Mouse (Mus musculus) thymus, postnatal 4 days (tissue): ENCODE results near the gene Acvr1.

Experiments used
- DNase-seq: peaks from one replicate; pipeline ENCODE4 v3.0.0; 2021

Acvr1 gene

GRCm38 (mm10) chr2:58518517-58518916 is 48.4 kb downstream of the Acvr1 start:
- no peak for DNase-seq

- DNase-seq, result no peak
Measured at GRCm38 (mm10) chr2:58516920-58517319, 50.0 kb downstream of the Acvr1 start.

GRCm38 (mm10) chr2:58516000-58516399 is 51.0 kb downstream of the Acvr1 start:
- DNase-seq, result no peak

- DNase-seq, result no peak
Measured at GRCm38 (mm10) chr2:58514489-58514888, 52.5 kb downstream of the Acvr1 start.

GRCm38 (mm10) chr2:58513212-58513611 is 53.7 kb downstream of the Acvr1 start:
- DNase-seq, result no peak

- DNase-seq, result no peak
Measured at GRCm38 (mm10) chr2:58510192-58510591, 56.8 kb downstream of the Acvr1 start.

GRCm38 (mm10) chr2:58505306-58506090 is 61.5 kb downstream of the Acvr1 start:
- DNase-seq, result no peak

GRCm38 (mm10) chr2:58496647-58497410 is 70.1 kb downstream of the Acvr1 start:
- no peak for DNase-seq

GRCm38 (mm10) chr2:58495271-58495670 is 71.7 kb downstream of the Acvr1 start:
- DNase-seq, result no peak

GRCm38 (mm10) chr2:58493685-58494635 is 73.0 kb downstream of the Acvr1 start:
- no peak for DNase-seq

- no peak for DNase-seq
Measured at GRCm38 (mm10) chr2:58489275-58489674, 77.7 kb downstream of the Acvr1 start.

GRCm38 (mm10) chr2:58488404-58488803 is 78.6 kb downstream of the Acvr1 start:
- no peak for DNase-seq

- no peak for DNase-seq
Measured at GRCm38 (mm10) chr2:58487279-58487560, 79.7 kb downstream of the Acvr1 start.

GRCm38 (mm10) chr2:58486441-58487278 is 80.3 kb downstream of the Acvr1 start:
- no peak for DNase-seq

- no peak for DNase-seq
Measured at GRCm38 (mm10) chr2:58485683-58486082, 81.3 kb downstream of the Acvr1 start.

GRCm38 (mm10) chr2:58485152-58485551 is 81.8 kb downstream of the Acvr1 start:
- no peak for DNase-seq

GRCm38 (mm10) chr2:58484284-58484965 is 82.5 kb downstream of the Acvr1 start:
- DNase-seq, result no peak

- DNase-seq, result no peak
Measured at GRCm38 (mm10) chr2:58481450-58482100, 85.4 kb downstream of the Acvr1 start.

- DNase-seq, result no peak
Measured at GRCm38 (mm10) chr2:58480764-58481163, 86.2 kb downstream of the Acvr1 start.

- no peak for DNase-seq
Measured at GRCm38 (mm10) chr2:58479536-58479935, 87.4 kb downstream of the Acvr1 start.

- DNase-seq, result no peak
Measured at GRCm38 (mm10) chr2:58478144-58478543, 88.8 kb downstream of the Acvr1 start.
